Mouse (Mus musculus) intestine, embryonic 16.5 days (tissue): Measurements from ENCODE around the gene Lsm2. TPM values are rescaled to one million over a fixed set of nuclear protein-coding genes. Genes with fewer than 3 reads are reported as not detected.

Experiments used
- ATAC-seq: fragments of 200-750 bp; cut with Nextera tagmentation; 2 replicates; pipeline ENCODE4 v1.8.0; 2017; ENCODE audit warnings: moderate TSS enrichment, moderate library complexity
- H3K27ac ChIP-seq: fragments of 300-500 bp; sonication (generic); 2 replicates; pipeline ENCODE4 v1.5.1; 2014; ENCODE audit warnings: mild to moderate bottlenecking, low read length
- H3K27me3 ChIP-seq: fragments of 300-500 bp; sonication (generic); replicated peaks from 2 replicates; pipeline ENCODE4 v1.6.1; 2014; ENCODE audit warnings: low read length, control low read depth, mixed read lengths; ENCODE audit not compliant: control insufficient read depth, insufficient read depth
- H3K36me3 ChIP-seq: fragments of 300-500 bp; sonication (generic); 2 replicates; pipeline ENCODE4 v1.6.1; 2014; ENCODE audit warnings: low read length, control low read depth; ENCODE audit not compliant: control insufficient read depth, insufficient read depth
- H3K4me1 ChIP-seq: fragments of 300-500 bp; sonication (generic); 2 replicates; pipeline ENCODE4 v1.6.1; 2014; ENCODE audit warnings: low read length, control low read depth, mixed read lengths; ENCODE audit not compliant: control insufficient read depth, insufficient read depth
- H3K4me2 ChIP-seq: fragments of 300-500 bp; sonication (generic); 2 replicates; pipeline ENCODE4 v1.6.1; 2014; ENCODE audit warnings: low read depth, low read length, control low read depth
- H3K4me3 ChIP-seq: fragments of 300-500 bp; sonication (generic); 2 replicates; pipeline ENCODE4 v1.5.1; 2014; ENCODE audit warnings: mild to moderate bottlenecking, low read length
- H3K9ac ChIP-seq: fragments of 300-500 bp; sonication (generic); 2 replicates; pipeline ENCODE4 v1.6.1; 2014; ENCODE audit warnings: low read depth, low read length
- H3K9me3 ChIP-seq: fragments of 300-500 bp; sonication (generic); 2 replicates; pipeline ENCODE4 v1.6.1; 2016; ENCODE audit warnings: low read length, control low read depth; ENCODE audit not compliant: control insufficient read depth
- WGBS: fragments of 180-500 bp; shearing (Covaris S2); extraction: QIAGEN DNeasy Blood & Tissue Kit; methylation state at CpG from one replicate; pipeline ENCODE4 v1.1.7; 2014; 5-methylcytosine and 5-hydroxymethylcytosine counted together
- polyA plus RNA-seq: library from polyadenylated mRNA; unstranded; fragments of >200 nt; fragmentation: Nextera tagmentation; extraction: Ambion mirVana; gene quantifications from 2 replicates; pipeline ENCODE4 v1.2.1, GENCODE M21; 2015

Gene Lsm2
- 159 and 181 TPM in 2 replicates for polyA plus RNA-seq

GRCm38 (mm10) chr17:34981690-34982180, at the start of gene Lsm2:
TSS of gene Lsm2 (plus strand) at chr17:34981862.
- Histone ChIP-seq H3K9ac (peak within 1 kb of the TSS; percentile 96), H3K27me3 (no peaks in the 10 kb centered on the region), H3K27ac (peak within 1 kb of the TSS; percentile 99), H3K9me3 (no peaks in the 10 kb centered on the region), H3K36me3 (0 out of 2 replicates have a peak, but pooled peaks cover 8% of the 10 kb centered on the region), H3K4me3 (peak within 1 kb of the TSS; percentile 89), H3K4me1 (peaks cover 17% of the 10 kb centered on the region), H3K4me2 (peak within 1 kb of the TSS; percentile 80)
- under 1% methylated on average over 58 of the region's 58 CpGs for WGBS
- peak; percentile 94 for ATAC-seq

GRCm38 (mm10) chr17:34932287-34932686, 49.4 kb upstream of the Lsm2 start:
- no peaks in the 10 kb centered on the region for H3K27me3 ChIP-seq
- H3K36me3 ChIP-seq: peaks cover 13% of the 10 kb centered on the region
- H3K9me3 ChIP-seq: no peaks in the 10 kb centered on the region
- no peak for ATAC-seq
- WGBS: 61% methylated on average over 8 of the region's 8 CpGs
- peaks cover 18% of the 10 kb centered on the region for H3K4me1 ChIP-seq
- H3K9ac ChIP-seq: peak overlapping the region; percentile 89
- H3K4me2 ChIP-seq: peak overlapping the region; percentile 89
- peak overlapping the region; percentile 78; the same call in 1 of the 2 replicates for H3K27ac ChIP-seq
- H3K4me3 ChIP-seq: peak overlapping the region; percentile 83

- Histone ChIP-seq H3K27ac (0 out of 2 replicates have a peak overlapping the region, but pooled peaks have one; percentile 33), H3K27me3 (no peaks in the 10 kb centered on the region), H3K9ac (peak overlapping the region; percentile 53), H3K36me3 (peaks cover 13% of the 10 kb centered on the region), H3K4me1 (peaks cover 18% of the 10 kb centered on the region), H3K4me3 (peak overlapping the region; percentile 15; the same call in 1 of the 2 replicates), H3K9me3 (no peaks in the 10 kb centered on the region), H3K4me2 (peak overlapping the region; percentile 42)
- 74% methylated on average over 24 of the region's 24 CpGs for WGBS
- ATAC-seq: no peak
Observed at GRCm38 (mm10) chr17:34934031-34934430, 47.6 kb upstream of the Lsm2 start.

- WGBS: 48% methylated on average over 8 of the region's 8 CpGs
- ATAC-seq: no peak
- H3K9me3 ChIP-seq: no peaks in the 10 kb centered on the region
- H3K4me1 ChIP-seq: peaks cover 18% of the 10 kb centered on the region
- peak overlapping the region; percentile 53 for H3K9ac ChIP-seq
- H3K4me2 ChIP-seq: peak overlapping the region; percentile 42
- peak overlapping the region; percentile 15; the same call in 1 of the 2 replicates for H3K4me3 ChIP-seq
- peaks cover 13% of the 10 kb centered on the region for H3K36me3 ChIP-seq
- no peaks in the 10 kb centered on the region for H3K27me3 ChIP-seq
- H3K27ac ChIP-seq: no peak overlapping the region
Observed at GRCm38 (mm10) chr17:34934830-34935229, 46.8 kb upstream of the Lsm2 start.

GRCm38 (mm10) chr17:34937960-34938505, 43.6 kb upstream of the Lsm2 start:
- no peaks in the 10 kb centered on the region for H3K9me3 ChIP-seq
- no peak overlapping the region for H3K4me3 ChIP-seq
- H3K27me3 ChIP-seq: no peaks in the 10 kb centered on the region
- peak; percentile 27; the same call in 1 of the 2 replicates for ATAC-seq
- peaks cover 14% of the 10 kb centered on the region for H3K4me1 ChIP-seq
- H3K4me2 ChIP-seq: no peak overlapping the region
- H3K9ac ChIP-seq: no peak overlapping the region
- peaks cover 9% of the 10 kb centered on the region for H3K36me3 ChIP-seq
- WGBS: 81% methylated on average over 6 of the region's 6 CpGs
- no peak overlapping the region; the same call in 1 of the 2 replicates for H3K27ac ChIP-seq

GRCm38 (mm10) chr17:34941344-34942041, 40.2 kb upstream of the Lsm2 start:
- Histone ChIP-seq H3K4me1 (peaks cover 9% of the 10 kb centered on the region), H3K4me3 (peak overlapping the region; percentile 33), H3K9ac (peak overlapping the region; percentile 63), H3K4me2 (peak overlapping the region; percentile 38), H3K27ac (peak overlapping the region; percentile 46), H3K9me3 (no peaks in the 10 kb centered on the region), H3K36me3 (no peaks in the 10 kb centered on the region), H3K27me3 (no peaks in the 10 kb centered on the region)
- ATAC-seq: no peak
- WGBS: 8% methylated on average over 15 of the region's 15 CpGs

- ATAC-seq: peak; percentile 66
Observed at GRCm38 (mm10) chr17:34943128-34943815, 38.4 kb upstream of the Lsm2 start.

GRCm38 (mm10) chr17:34944362-34944761, 37.3 kb upstream of the Lsm2 start:
- H3K4me1 ChIP-seq: peaks cover 9% of the 10 kb centered on the region
- H3K9ac ChIP-seq: no peak overlapping the region
- no peak overlapping the region for H3K4me2 ChIP-seq
- no peaks in the 10 kb centered on the region for H3K27me3 ChIP-seq
- H3K36me3 ChIP-seq: no peaks in the 10 kb centered on the region
- 0 out of 2 replicates have a peak, but pooled peaks have one; percentile 6 for ATAC-seq
- H3K27ac ChIP-seq: peak overlapping the region; percentile 88
- H3K4me3 ChIP-seq: no peak overlapping the region
- H3K9me3 ChIP-seq: no peaks in the 10 kb centered on the region

More at GRCm38 (mm10) chr17:34943128-34943815, 38.4 kb upstream of the Lsm2 start:
- H3K9ac ChIP-seq: 0 out of 2 replicates have a peak overlapping the region, but pooled peaks have one; percentile 44
- H3K4me3 ChIP-seq: no peak overlapping the region
- H3K9me3 ChIP-seq: no peaks in the 10 kb centered on the region
- WGBS: 61% methylated on average over 4 of the region's 4 CpGs
- H3K4me1 ChIP-seq: peaks cover 9% of the 10 kb centered on the region
- no peaks in the 10 kb centered on the region for H3K27me3 ChIP-seq
- 0 out of 2 replicates have a peak overlapping the region, but pooled peaks have one; percentile 7 for H3K4me2 ChIP-seq
- H3K36me3 ChIP-seq: no peaks in the 10 kb centered on the region
- peak overlapping the region; percentile 88 for H3K27ac ChIP-seq
